Mouse (Mus musculus): Measurements from ENCODE around the gene Ccnq.
"Not testable (repeated sequence)": the region's sequence is repeated elsewhere in the genome, so short reads cannot be mapped to it uniquely, and the experiment has no call there.

Ccnq gene

DNA sequence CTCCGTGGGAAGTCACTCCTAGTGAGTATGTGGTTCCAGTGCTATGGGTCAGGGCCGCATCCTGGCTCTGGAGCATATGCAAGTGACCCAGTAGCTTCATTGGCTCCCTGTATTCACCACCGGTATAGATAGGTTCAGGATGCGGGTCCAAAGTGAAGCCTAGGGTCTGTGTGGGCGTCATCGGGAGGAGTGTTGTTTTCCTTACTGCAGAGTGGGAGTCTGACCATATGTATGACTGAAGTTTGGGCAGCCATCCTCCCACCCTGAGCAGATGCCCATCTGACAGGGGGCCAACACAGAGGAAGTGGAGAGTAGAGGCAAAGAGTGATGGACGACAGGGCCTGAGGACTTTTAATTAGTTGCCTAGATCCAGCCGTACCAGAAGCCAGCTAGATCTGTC is 12.8 kb upstream of the Ccnq start:
- in situ Hi-C loops (cut with MboI; ENCODE audit: low sequenced_read_pairs): no loop called here

DNA sequence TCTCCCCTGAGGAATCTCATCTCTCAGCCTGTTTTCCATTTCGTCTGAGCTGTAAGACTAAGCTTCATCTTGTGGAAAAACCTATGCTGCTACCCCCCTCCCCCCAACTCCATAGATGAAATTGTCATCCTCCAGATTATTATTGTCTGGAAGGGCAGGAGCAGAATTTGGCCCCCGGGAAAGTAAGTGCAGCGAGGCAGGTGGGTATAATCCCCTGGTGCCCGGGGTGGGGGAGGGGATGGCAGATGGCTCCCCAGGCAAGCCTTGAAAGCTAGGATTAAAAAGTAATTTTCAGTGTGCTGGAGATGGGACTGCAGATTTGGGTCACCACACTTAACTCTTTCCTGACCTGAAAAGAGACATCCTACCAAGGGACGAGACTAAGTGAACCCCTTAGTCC is 10.7 kb upstream of the Ccnq start:
- in situ Hi-C loops (cut with MboI; ENCODE audit: low sequenced_read_pairs): no loop called here

DNA sequence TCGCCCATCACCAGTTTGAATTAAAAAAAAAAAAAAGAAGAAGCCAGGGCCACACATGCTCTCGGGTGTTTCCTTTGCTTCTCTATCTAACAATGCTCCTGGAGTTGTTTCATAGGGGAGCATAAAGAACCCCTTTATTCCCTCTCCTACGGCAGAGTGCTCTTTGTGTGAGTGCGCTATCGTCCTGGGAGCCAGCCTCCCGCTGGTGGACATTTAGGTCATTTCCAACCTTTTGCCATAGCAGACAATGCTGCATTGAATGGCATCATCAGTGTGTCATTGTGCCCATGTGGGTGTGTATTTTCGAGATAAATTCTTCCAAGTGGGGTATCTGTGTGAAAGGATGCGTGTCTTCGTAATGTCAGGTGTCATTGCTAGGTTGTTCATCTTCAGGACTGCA is 9.6 kb upstream of the Ccnq start:
- in situ Hi-C loops (cut with MboI; ENCODE audit: low sequenced_read_pairs): no loop called here

DNA sequence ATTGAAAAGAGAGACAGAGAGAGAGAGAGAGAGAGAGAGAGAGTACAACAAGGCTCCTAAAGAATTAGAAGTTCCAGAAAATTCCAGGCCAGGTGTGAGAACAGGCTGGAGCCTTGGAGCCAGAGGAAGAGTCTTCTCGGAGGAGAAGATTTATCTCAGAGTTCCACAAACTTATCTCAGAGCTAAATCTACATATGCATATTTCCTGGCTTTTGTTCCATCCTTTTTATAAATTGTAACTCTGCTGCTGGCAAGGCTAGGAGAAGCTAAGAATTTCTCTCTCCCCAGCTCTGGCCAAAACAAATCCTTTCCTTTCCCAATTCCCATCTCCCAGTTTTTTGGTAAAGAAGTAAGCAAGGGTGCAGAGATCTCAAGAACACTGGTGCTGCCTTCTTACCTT is 3.8 kb upstream of the Ccnq start:
- in situ Hi-C loops (cut with MboI; ENCODE audit: low sequenced_read_pairs): no loop called here

DNA sequence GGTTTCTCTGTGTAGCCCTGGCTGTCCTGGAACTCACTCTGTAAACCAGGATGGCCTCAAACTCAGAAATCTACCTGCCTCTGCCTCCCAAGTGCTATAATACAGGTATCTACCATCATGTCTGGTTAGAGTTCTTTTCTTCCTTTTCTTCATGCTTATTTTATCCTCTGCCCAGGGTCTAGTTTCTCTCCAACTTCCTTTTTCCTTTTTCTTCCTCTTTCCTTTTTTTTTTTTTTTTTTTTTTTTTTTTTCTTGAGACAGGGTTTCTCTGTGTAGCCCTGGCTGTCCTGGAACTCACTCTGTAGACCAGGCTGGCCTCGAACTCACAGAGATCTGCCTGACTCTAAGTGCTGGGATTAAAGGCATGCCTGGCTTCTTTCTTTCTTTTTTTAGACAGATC is 2.6 kb upstream of the Ccnq start:
- in situ Hi-C loops (cut with MboI; ENCODE audit: low sequenced_read_pairs): not testable (repeated sequence)

DNA sequence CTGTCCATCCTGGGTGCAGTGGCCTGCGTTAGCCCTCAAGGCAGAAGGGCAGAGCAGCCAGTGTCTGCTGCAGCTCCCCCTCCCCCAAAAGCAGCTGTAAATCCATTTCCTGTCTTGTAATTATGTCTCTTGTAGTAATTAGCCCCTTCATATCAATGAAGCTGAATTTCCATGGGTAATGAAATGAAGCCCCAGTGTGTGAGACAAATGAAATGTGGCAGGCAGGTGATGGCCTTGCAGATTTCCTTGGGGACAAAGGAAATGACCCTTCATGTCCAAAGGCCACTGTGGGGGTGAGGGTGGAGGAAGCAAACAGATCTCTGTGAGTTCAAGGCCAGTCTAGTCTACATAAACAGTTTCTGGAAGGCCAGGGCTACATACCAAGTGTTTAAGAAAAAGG is 1.7 kb upstream of the Ccnq start:
- in situ Hi-C loops (cut with MboI; ENCODE audit: low sequenced_read_pairs): no loop called here

DNA sequence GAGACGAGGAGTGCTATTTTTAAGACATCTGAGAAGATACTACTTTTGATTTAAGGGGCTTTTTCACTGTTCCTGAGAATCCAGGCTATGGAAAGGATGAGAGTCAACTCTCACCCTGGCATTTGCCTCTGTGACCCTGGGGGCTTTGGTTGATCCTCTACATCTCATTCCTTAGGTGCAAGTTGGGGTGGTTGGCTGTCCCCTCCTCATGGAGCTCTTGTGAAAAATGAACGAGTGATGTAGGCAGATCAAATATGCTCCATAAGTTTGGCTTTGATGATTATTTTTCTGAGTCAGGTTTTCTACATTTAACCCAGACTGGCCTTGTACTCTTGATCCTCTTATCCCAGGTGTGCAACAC is 294 bp upstream of the Ccnq start:
- in situ Hi-C loops (cut with MboI; ENCODE audit: low sequenced_read_pairs): no loop called here

DNA sequence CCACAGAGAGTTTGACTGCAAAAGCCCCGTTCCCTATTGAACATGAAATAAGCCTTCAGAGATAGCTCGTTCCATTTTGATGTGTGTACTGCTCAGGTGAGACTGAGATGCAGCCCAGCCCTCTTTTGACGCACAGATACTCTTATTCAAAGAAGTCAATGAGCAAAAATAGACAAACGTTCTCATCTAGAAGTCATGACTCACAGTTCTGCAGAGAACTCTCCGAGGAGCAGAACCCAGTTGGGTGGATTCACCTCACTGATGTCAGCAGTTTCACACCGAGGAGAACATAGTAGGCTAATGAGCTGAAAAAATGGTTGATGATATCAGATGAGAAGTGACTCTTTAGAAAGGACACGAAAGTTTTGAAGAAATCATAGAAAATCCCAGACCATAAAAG is 5.3 kb downstream of the Ccnq start:
- in situ Hi-C loops (cut with MboI; ENCODE audit: low sequenced_read_pairs): no loop called here

DNA sequence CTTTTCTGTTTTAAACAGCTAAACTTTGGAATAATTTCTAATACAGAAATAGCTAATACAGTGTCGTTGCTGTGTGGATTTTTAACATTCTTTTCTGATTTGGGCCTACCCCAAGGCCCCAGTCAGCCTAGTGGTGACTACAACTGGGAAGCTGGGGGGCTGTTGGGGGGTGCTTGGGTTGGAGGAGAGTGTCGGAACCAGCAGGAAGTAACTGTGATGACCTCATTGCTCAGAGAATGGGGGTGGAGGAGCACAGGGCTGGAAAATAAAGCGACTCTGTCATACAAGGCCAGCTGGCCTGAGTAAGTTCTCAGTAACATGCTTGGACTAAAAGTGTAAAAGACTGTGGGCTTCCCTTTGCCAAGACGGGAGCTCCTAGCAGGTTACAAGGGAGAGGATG is 6.1 kb downstream of the Ccnq start:
- in situ Hi-C loops (cut with MboI; ENCODE audit: low sequenced_read_pairs): no loop called here

DNA sequence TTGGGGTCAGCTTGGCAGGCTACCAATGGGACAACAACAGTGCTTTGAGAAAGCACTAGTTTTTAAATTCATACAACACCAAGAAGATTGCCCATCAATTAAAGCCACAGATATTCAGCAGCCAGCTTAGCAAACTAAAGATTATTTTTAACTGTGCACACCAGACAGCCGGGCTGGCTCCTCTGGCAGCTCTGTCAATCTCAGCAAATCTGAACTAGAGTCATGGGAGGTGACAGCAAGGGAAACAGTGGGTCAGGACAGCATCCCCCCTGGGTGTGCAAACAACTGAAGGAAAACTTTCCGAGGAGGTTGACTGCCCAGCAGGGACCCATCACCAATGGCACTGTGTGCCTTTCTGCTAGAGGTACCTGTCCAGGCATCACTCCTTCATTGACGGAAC is 9.1 kb downstream of the Ccnq start:
- in situ Hi-C loops (cut with MboI; ENCODE audit: low sequenced_read_pairs): no loop called here

DNA sequence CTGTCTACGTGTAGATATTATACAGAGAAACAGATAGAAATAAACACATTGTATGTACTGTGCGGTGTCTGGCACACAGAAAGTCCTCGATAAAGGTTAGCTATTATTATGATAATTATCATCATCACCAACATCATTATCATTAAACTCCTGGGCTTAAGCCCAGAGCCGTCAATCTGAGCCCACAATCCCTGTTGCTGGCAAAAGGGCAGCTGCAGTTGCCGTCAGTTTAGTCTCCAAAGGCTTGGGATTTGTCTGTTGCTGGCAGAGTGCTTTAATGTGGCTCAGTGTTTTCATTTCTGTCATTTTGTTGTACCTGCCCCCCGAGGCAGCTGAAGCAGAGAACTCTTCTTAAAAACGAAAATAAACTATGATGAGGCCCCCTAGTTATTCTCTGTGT is 9.6 kb downstream of the Ccnq start:
- in situ Hi-C loops (cut with MboI; ENCODE audit: low sequenced_read_pairs): no loop called here

DNA sequence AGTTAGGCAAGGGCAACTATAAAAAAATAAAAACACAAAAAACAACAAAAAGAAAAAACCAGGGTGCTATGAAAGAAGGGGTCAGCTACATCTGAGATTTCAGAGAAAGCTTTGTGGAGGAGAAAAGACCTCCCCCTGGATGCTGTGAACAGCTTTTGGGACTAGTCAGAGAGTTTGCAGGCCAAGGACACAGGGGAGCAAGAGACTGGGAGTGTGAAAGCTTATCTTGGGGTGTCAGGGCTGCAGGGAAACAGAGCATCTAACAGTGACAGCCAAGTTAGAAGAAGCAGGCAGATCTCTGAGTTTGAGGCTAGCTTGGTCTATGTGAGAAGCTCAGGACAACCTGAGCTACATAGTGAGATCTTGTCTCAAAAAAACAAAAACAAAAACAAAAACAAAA is 12.2 kb downstream of the Ccnq start:
- in situ Hi-C loops (cut with MboI; ENCODE audit: low sequenced_read_pairs): no loop called here

DNA sequence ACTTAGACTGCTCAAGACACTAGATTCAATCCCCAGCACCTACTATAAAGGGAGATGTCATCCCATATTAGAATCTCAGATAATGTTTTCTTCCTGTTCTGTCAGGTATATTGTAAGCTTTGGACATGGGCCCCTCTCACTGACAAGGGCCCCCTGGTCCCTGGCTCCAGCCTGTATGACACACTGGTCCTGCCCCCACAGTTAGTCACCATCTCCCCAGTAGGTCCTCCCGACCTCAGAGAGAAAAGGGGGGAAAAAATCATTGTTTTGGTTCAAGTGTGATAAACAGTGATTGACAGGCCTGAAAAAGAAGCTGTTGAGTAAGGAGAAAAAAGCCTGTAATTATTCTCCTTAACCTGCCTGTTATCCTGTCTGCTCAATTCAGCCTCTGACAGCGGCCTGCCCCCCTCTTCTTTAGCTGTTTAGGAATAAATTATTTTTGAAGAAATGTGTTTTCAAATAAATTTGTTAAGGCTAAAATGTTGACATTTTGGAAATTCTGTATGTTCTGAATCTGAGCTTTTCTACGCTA is 14.6 kb downstream of the Ccnq start:
- in situ Hi-C loops (cut with MboI; ENCODE audit: low sequenced_read_pairs): no loop called here

DNA sequence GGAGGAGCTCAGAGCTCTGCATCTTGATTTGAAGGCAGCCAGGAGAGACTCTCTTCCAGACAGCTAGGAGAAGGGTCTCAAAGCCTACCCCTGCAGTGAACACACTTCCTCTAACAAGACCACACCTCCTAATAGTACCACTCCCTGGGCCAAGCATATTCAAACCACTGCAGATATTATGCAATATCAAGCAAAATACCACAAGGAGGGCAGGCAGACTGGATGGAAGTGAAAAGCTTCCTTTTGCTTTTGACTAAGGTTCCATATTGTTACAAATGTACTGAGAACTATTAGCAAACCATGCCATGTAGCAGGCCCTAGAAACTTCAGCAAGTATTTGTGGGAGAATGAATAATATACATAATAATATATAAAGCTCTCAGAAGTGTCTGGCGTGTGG is 16.4 kb downstream of the Ccnq start:
- in situ Hi-C loops (cut with MboI; ENCODE audit: low sequenced_read_pairs): no loop called here

DNA sequence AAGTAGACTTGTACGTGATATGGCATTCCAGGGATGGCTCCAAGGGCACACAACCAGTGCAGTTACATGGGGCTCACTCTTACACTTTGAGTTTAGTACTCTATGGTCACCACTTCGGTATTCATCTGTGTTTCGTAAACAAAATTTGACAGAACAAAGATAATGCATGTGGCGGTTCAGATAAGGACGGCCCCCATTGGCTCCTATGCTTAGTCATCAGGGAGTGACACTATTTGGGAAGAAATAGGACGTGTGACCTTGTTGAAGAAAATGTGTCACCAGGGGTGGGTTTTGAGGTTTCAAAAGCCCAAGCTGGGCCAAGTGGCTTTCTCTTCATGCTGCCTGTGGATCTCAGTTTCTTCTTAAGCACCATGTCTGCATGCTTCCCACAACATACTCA is 18.9 kb downstream of the Ccnq start:
- in situ Hi-C loops (cut with MboI; ENCODE audit: low sequenced_read_pairs): no loop called here

DNA sequence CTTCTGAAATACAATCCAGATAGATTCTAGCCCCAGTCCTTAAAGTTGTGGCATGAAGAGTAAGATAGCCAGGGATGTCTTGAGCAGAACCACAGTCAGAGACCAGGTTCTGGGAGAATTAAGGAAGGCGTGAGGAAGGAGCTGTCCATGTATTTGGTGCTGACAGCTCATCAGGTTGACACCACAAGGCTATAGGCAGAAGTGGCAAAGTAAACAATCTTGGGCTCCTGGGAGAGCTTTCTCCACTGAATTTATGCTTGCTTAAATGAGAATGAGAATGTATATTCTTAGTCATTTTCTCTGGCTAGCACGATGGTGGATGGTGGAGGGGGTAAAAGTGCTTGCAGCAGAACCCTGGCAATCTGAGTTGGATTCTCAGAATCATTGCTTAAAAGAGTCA is 20.6 kb downstream of the Ccnq start:
- in situ Hi-C loops (cut with MboI; ENCODE audit: low sequenced_read_pairs): no loop called here

DNA sequence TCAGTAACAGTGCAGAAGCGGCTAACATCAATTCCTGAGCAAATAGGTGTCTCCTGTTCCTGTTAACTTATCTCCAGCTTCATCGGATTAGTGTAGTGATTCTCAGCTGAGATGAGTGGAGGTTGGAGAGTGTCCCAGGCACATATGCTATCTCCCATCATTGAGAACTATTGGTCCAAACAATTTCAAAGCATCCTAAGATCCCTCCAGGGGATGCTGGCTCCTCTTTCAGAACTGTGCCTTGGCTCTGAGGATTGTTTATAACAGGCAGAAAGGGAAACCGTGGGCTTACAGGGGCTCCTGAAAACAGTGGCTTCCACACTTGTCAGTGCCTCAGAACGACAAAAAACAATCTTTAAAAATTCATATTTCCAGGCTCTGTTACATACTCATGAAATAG is 23.5 kb downstream of the Ccnq start:
- in situ Hi-C loops (cut with MboI; ENCODE audit: low sequenced_read_pairs): no loop called here

DNA sequence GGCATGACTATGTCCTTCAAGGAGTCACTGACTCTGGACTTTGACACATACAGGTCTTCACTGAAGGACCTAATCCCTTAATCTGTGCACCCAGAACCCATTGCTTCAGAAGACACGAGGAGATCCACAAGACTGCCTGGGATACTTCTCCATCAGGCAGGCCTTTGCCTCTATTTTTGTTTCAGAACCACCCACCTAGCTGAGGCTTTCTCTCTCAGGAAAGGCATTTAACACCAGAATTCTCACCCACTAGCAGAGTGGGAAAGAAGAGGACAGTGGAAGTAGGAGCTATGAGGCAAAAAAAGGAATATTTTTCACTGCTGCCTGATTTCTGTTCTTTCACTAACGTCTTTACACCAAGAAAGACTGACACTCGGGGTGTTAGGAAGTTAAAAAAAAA is 25.2 kb downstream of the Ccnq start:
- in situ Hi-C loops (cut with MboI; ENCODE audit: low sequenced_read_pairs): no loop called here

DNA sequence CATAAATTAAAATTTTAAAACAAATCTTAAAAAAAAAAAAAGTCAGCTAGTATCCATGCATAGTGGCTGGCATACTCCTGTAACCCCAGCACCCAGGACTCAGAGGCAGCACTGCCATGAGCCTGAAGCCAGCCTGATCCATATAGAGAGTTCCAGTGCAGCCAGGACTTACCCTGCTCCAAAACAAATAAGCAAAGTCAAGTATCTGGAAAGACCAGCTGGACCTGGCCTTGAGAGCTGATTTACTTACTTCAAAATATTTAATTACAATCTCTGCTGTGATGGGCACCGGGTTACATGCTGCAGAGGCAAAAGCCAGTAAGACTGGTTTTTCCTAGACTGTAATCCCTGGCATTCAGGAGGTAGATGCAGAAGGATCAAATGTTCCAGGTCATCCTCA is 26.7 kb downstream of the Ccnq start:
- in situ Hi-C loops (cut with MboI; ENCODE audit: low sequenced_read_pairs): no loop called here

DNA sequence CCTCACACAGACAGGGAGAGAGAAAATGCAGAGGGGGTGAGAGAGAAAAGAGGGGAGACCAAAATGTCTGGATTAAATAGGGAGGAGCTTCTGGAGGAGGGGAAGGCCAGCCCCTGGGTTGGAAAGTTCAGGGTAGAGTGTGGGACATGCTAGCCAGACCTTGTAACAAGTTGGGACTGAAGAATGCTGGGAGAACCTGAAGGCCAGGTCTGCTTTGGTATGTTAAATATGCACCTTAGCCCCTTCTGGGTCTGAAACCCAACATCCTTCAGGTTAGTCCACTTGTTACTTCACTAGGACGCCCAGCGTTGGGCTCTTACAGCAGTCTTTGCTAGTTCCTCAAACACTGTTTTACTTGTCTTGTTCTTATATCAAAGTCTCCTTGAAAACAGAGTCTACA is 30.1 kb downstream of the Ccnq start:
- in situ Hi-C loops (cut with MboI; ENCODE audit: low sequenced_read_pairs): no loop called here

DNA sequence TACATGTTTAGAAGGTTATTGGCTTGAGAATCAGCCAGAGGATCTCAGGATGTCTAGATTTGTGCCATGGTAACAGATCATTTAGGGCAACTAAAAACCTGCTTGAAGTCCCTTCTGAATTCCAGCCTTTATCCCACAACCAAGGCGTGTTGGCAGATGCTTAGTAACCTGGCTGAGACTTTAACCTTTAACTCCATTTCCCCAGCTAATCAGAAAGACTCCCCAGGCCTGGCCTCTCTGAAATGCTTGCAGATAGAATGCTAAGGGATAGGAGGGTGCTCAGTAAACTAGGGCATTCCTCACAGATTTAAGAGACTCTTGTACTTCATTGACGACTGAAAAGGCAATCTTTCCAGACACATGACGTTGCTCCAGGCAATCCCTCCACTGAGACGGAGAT is 33.9 kb downstream of the Ccnq start:
- in situ Hi-C loops (cut with MboI; ENCODE audit: low sequenced_read_pairs): no loop called here

DNA sequence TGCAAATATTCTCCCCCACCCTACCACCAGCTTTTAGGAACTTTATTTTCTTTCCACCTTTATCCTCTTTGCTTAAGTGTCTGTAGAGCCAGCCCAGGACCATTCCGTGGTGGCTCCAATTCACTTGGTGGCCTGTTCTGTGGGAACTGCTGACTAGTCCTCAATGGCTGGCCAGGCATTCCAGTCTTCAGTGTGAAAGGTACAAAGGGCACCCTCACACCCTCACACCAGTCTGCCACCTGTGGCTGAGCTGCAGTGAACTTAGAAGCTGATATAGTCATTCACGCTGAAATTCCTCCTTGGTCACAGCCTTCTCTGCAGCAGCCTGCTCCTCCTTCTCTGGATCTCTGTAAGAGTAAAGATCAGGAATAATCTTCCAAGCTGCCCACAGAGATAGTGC is 42.9 kb downstream of the Ccnq start:
- in situ Hi-C loops (cut with MboI; ENCODE audit: low sequenced_read_pairs): no loop called here

DNA sequence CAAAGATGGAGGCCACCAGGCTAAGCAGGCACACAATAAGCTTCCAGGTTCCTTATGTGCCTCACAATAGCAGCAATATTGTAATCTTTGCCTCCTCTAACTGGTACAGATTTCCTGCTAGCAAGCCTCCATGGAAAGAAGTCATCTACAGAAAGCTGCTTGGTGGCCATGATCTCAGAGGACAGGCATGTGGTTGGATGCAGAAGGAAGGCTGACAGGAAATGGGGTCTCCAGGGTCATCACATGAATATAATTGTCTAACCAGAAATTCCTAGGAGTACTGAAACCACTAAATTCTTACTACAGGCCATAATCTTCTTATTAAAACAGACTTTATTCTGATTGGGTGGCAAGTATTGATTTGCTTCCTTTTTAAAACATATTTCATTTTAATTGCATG is 45.5 kb downstream of the Ccnq start:
- in situ Hi-C loops (cut with MboI; ENCODE audit: low sequenced_read_pairs): no loop called here

DNA sequence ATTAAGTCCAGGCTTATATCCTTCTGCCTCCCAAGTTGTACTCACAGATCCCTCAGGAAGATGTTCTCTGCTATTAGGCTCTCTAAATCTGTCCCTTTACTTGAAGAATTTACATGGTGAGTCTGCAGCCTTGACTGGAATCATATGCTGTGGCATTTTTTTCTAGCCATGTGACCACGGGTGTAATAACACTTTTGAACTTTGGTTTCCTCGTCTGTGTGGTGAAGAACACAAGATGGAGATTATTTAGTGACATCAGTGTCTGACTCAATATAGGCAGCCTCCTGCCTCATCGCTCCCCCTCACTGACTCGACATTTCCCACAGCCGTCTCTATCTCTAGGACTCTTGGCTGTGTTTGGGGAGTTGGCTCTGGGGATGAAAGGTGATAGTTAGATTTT is 48.4 kb downstream of the Ccnq start:
- in situ Hi-C loops (cut with MboI; ENCODE audit: low sequenced_read_pairs): no loop called here

All from CH12F3 (cell line).